In the genomic region with DNA sequence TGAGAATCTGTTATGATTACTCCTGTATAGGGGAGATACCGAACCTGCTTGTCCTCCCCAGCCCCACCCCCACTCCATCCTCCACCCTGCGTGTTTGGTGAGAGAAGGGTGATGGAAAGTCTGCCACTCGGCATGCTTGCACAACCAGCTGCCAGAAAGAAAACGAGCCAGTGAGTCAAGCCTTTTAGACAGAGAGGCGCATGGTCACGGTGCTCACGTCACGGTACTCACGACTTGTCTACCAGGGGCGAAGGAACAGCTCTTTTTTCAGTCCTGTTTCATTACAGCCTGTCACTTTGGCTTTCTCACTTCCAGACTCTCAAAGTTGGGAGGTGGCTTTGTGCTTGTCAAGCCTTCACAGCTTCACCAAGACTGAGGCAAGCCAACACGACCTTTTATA, we compare ENCODE assay signal across 8 mouse cellular contexts. TPM values are rescaled to one million over a fixed set of nuclear protein-coding genes. Genes with fewer than 3 reads are reported as not detected.
DNase-seq lines count a peak whose midpoint lies in the region; ATAC-seq lines count a peak whose summit lies in the region.

No protein-coding gene starts in this region.

- H3K4me1 ChIP-seq in embryonic facial prominence, embryonic 13.5 days: peaks cover 11% of the 10 kb centered on the region; the same call in 1 of the 2 replicates
- no peaks in the 10 kb centered on the region for H3K4me1 ChIP-seq in kidney, embryonic 14.5 days (ENCODE audit: control insufficient read depth, insufficient read depth, low read length)
- peaks cover 9% of the 10 kb centered on the region; the same call in 1 of the 2 replicates for H3K4me1 ChIP-seq in lung, embryonic 16.5 days (replicated peaks; ENCODE audit: control insufficient read depth, insufficient read depth, low read length)
- H3K4me1 ChIP-seq in stomach, embryonic 14.5 days (ENCODE audit: control insufficient read depth, insufficient read depth, low read length): no peaks in the 10 kb centered on the region

- H3K9me3 ChIP-seq in embryonic facial prominence, embryonic 13.5 days: no peaks in the 10 kb centered on the region
- H3K9me3 ChIP-seq in kidney, embryonic 14.5 days (ENCODE audit: control insufficient read depth, low read length): no peaks in the 10 kb centered on the region
- no peaks in the 10 kb centered on the region for H3K9me3 ChIP-seq in lung, embryonic 16.5 days (ENCODE audit: control insufficient read depth, low read length)
- H3K9me3 ChIP-seq in stomach, embryonic 14.5 days (ENCODE audit: control insufficient read depth, low read depth, low read length): no peaks in the 10 kb centered on the region

- ATAC-seq in embryonic facial prominence, embryonic 13.5 days (ENCODE audit: insufficient number of reproducible peaks, insufficient read depth, low FRiP score, low TSS enrichment, low read depth): no peak
- ATAC-seq in kidney, embryonic 14.5 days (ENCODE audit: low FRiP score, low TSS enrichment): peak; percentile 39; the same call in 1 of the 2 replicates
- ATAC-seq in lung, embryonic 16.5 days (ENCODE audit: low read depth): peak; percentile 56
- peak; percentile 48; the same call in 1 of the 2 replicates for ATAC-seq in stomach, embryonic 14.5 days (ENCODE audit: insufficient number of reproducible peaks, insufficient read depth, low FRiP score, low read depth)

- peak overlapping the region; percentile 5; the same call in 1 of the 2 replicates for H3K4me2 ChIP-seq in embryonic facial prominence, embryonic 13.5 days
- H3K4me2 ChIP-seq in kidney, embryonic 14.5 days (replicated peaks; ENCODE audit: low read depth, low read length): peak overlapping the region; percentile 22
- H3K4me2 ChIP-seq in lung, embryonic 16.5 days (ENCODE audit: low read depth, low read length): peak overlapping the region; percentile 32
- H3K4me2 ChIP-seq in stomach, embryonic 14.5 days (replicated peaks; ENCODE audit: low read depth, low read length): peak overlapping the region; percentile 26; the same call in 1 of the 2 replicates

- 36% methylated on average over 11 of the region's 11 CpGs for WGBS in embryonic facial prominence, embryonic 13.5 days
- 32% methylated on average over 11 of the region's 11 CpGs for WGBS in kidney, embryonic 14.5 days
- WGBS in lung, embryonic 16.5 days: 6% methylated on average over 11 of the region's 11 CpGs
- WGBS in stomach, embryonic 14.5 days: 39% methylated on average over 11 of the region's 11 CpGs

- DNase-seq in layer of hippocampus, postnatal 10 days (ENCODE audit: low spot score in 2 of 2): peak; percentile 21 to 22
- DNase-seq in layer of hippocampus, postnatal 25 days (ENCODE audit: extremely low spot score in 1 of 2, low spot score in 1 of 2): no peak
- no peak for DNase-seq in thymus, postnatal 4 days
- DNase-seq in ovary, adult 18-20 months (ENCODE audit: low spot score): no peak

- no peak overlapping the region; the same call in 1 of the 2 replicates for H3K27ac ChIP-seq in embryonic facial prominence, embryonic 13.5 days
- no peak overlapping the region for H3K27ac ChIP-seq in kidney, embryonic 14.5 days (ENCODE audit: low read depth, low read length)
- no peak overlapping the region for H3K27ac ChIP-seq in lung, embryonic 16.5 days (ENCODE audit: low read length)
- H3K27ac ChIP-seq in stomach, embryonic 14.5 days (ENCODE audit: low read length): peak overlapping the region; percentile 40

- H3K36me3 ChIP-seq in embryonic facial prominence, embryonic 13.5 days: no peaks in the 10 kb centered on the region
- H3K36me3 ChIP-seq in kidney, embryonic 14.5 days (ENCODE audit: control insufficient read depth, insufficient read depth, low read length): no peaks in the 10 kb centered on the region
- no peaks in the 10 kb centered on the region for H3K36me3 ChIP-seq in lung, embryonic 16.5 days (ENCODE audit: control insufficient read depth, insufficient read depth, low read length)
- no peaks in the 10 kb centered on the region for H3K36me3 ChIP-seq in stomach, embryonic 14.5 days (ENCODE audit: control insufficient read depth, insufficient read depth, low read length)

- no peaks in the 10 kb centered on the region for H3K27me3 ChIP-seq in embryonic facial prominence, embryonic 13.5 days
- H3K27me3 ChIP-seq in kidney, embryonic 14.5 days (ENCODE audit: control insufficient read depth, insufficient read depth, low read length): no peaks in the 10 kb centered on the region
- H3K27me3 ChIP-seq in lung, embryonic 16.5 days (ENCODE audit: control insufficient read depth, insufficient read depth, low read depth, low read length): no peaks in the 10 kb centered on the region
- no peaks in the 10 kb centered on the region for H3K27me3 ChIP-seq in stomach, embryonic 14.5 days (ENCODE audit: control insufficient read depth, insufficient read depth, low read length)

- H3K9ac ChIP-seq in embryonic facial prominence, embryonic 13.5 days: 0 out of 2 replicates have a peak overlapping the region, but pooled peaks have one; percentile 40
- no peak overlapping the region for H3K9ac ChIP-seq in kidney, embryonic 14.5 days (ENCODE audit: low read depth, low read length)
- H3K9ac ChIP-seq in lung, embryonic 16.5 days (ENCODE audit: low read length): peak overlapping the region; percentile 19; the same call in 1 of the 2 replicates
- H3K9ac ChIP-seq in stomach, embryonic 14.5 days (replicated peaks; ENCODE audit: low read depth, low read length): no peak overlapping the region

- no peak overlapping the region for H3K4me3 ChIP-seq in embryonic facial prominence, embryonic 13.5 days
- no peak overlapping the region for H3K4me3 ChIP-seq in kidney, embryonic 14.5 days (ENCODE audit: low read length)
- no peak overlapping the region for H3K4me3 ChIP-seq in lung, embryonic 16.5 days (ENCODE audit: low read length)
- H3K4me3 ChIP-seq in stomach, embryonic 14.5 days (ENCODE audit: low read depth, low read length): no peak overlapping the region

RNA-seq across cellular contexts. Expression of gene Fam135a, which starts 7.2 kb away (rescaled TPM):
- total RNA-seq in layer of hippocampus, postnatal 10 days (2021): 10 to 100 TPM; 30.9 to 35.6 TPM
- 10 to 100 TPM; 22.2 to 31.3 TPM for total RNA-seq in layer of hippocampus, postnatal 25 days (2021)
- polyA plus RNA-seq in embryonic facial prominence, embryonic 13.5 days (2015; fragmentation: Nextera tagmentation; extraction: Ambion mirVana): 40.7 and 45.1 TPM in 2 replicates
- polyA plus RNA-seq in kidney, embryonic 14.5 days (2014; fragmentation: Nextera tagmentation; extraction: Ambion mirVana): 22.3 and 32.1 TPM in 2 replicates
- 29.5 and 34.6 TPM in 2 replicates for polyA plus RNA-seq in lung, embryonic 16.5 days (2015; fragmentation: Nextera tagmentation; extraction: Ambion mirVana)
- polyA plus RNA-seq in stomach, embryonic 14.5 days (2014; fragmentation: Nextera tagmentation; extraction: Ambion mirVana): 35.9 and 37.5 TPM in 2 replicates

Comparison
In these comparisons a context has a peak if more than half of its experiments do, and no peak if none do; other contexts are left out.
1. DNase-seq: peak in layer of hippocampus, postnatal 10 days (2 of 2); none in layer of hippocampus, postnatal 25 days (0 of 2), thymus, postnatal 4 days (single experiment) and ovary, adult 18-20 months (single experiment).
2. H3K9ac ChIP-seq: peak in embryonic facial prominence, embryonic 13.5 days (single experiment) and lung, embryonic 16.5 days (single experiment); none in kidney, embryonic 14.5 days (single experiment) and stomach, embryonic 14.5 days (single experiment).
3. Peak in every context shown above with its lines, with median percentiles within 50 percentile points of each other: H3K4me2 ChIP-seq.